ENCODE assay signal across 11 mouse cellular contexts in genomic region chr4:106810039-106810438, GRCm38 (mm10). TPM values are rescaled to one million over a fixed set of nuclear protein-coding genes. Genes with fewer than 3 reads are reported as not detected.
DNase-seq lines count a peak whose midpoint lies in the region; ATAC-seq and TF ChIP-seq lines count a peak whose summit lies in the region.
"Had no signal": no experiment of that assay in that cellular context is flagged by ENCODE, and none has a peak within 500 bp of the region (broad histone marks: within the 10 kb centered on the region; RNA-seq: fewer than 3 reads in every experiment).

No protein-coding gene starts in this region.

- no peak for TF ChIP-seq EP300 in ES-Bruce4 (IDR thresholded peaks at IDR 0.05; ENCODE audit: insufficient read depth, low read depth, low read length)

- H3K9ac ChIP-seq in ES-Bruce4 (ENCODE audit: low read depth, poor library complexity, severe bottlenecking), result no peak overlapping the region
- H3K9ac ChIP-seq in kidney, embryonic 16.5 days (replicated peaks; ENCODE audit: low read length), result no peak overlapping the region
- H3K9ac ChIP-seq: embryonic facial prominence, embryonic 13.5 days; limb, embryonic 15.5 days had no signal

- 92% methylated on average over 6 of the region's 6 CpGs for whole genome bisulfite sequencing in kidney, adult 2 months
- WGBS in kidney, embryonic 16.5 days, result 92% methylated on average over 6 of the region's 6 CpGs

- TF ChIP-seq CTCF in kidney, adult 2 months (conservative IDR thresholded peaks at IDR 0.05; ENCODE audit: insufficient read depth, insufficient read length, low read depth, low read length), result peak; percentile 60
- peak; percentile 80 for TF ChIP-seq CTCF in ES-Bruce4 (IDR thresholded peaks at IDR 0.05; ENCODE audit: low read depth, low read length)

- H3K27me3 ChIP-seq in kidney, adult 2 months (replicated peaks; ENCODE audit: control insufficient read depth, insufficient read depth, low read length), result no peaks in the 10 kb centered on the region
- H3K27me3 ChIP-seq in ES-Bruce4 (ENCODE audit: control insufficient read depth, insufficient read depth, low read length, poor library complexity, severe bottlenecking), result no peaks in the 10 kb centered on the region
- H3K27me3 ChIP-seq in kidney, embryonic 16.5 days (ENCODE audit: insufficient read depth, low read length), result no peaks in the 10 kb centered on the region
- H3K27me3 ChIP-seq: limb, embryonic 15.5 days had no signal

- no peak overlapping the region for H3K4me2 ChIP-seq in kidney, embryonic 16.5 days (replicated peaks; ENCODE audit: low read depth, low read length)
- H3K4me2 ChIP-seq: embryonic facial prominence, embryonic 13.5 days; limb, embryonic 15.5 days had no signal

- DNase-seq in kidney, adult 2 months, result no peak
- no peak for DNase-seq in kidney, postnatal 14 days
- peak; percentile 50 for DNase-seq in 416B (ENCODE audit: low read depth)
- peak; percentile 62 for DNase-seq in induced T-regulatory cell, adult 2 months (ENCODE audit: low read depth)
- no peak for DNase-seq in urinary bladder, postnatal 36 days (ENCODE audit: low spot score in 2 of 2)
- no peak for DNase-seq in frontal cortex, postnatal 14 days (ENCODE audit: low spot score in 2 of 2)
- DNase-seq: cerebellum, adult 11 months had no signal

- no peaks in the 10 kb centered on the region for H3K9me3 ChIP-seq in ES-Bruce4 (replicated peaks; ENCODE audit: control insufficient read depth, insufficient read depth, low read length, poor library complexity, severe bottlenecking)
- H3K9me3 ChIP-seq in kidney, embryonic 16.5 days (ENCODE audit: low read length), result 0 out of 2 replicates have a peak, but pooled peaks cover 4% of the 10 kb centered on the region
- H3K9me3 ChIP-seq: limb, embryonic 15.5 days had no signal

- H3K27ac ChIP-seq in kidney, adult 2 months (ENCODE audit: insufficient read depth, low read depth, low read length), result no peak overlapping the region
- no peak overlapping the region for H3K27ac ChIP-seq in ES-Bruce4 (ENCODE audit: insufficient read depth, low read length)
- H3K27ac ChIP-seq in kidney, embryonic 16.5 days (ENCODE audit: low read length), result no peak overlapping the region
- H3K27ac ChIP-seq: embryonic facial prominence, embryonic 13.5 days; limb, embryonic 15.5 days had no signal

- TF ChIP-seq POLR2A in kidney, adult 2 months (IDR thresholded peaks at IDR 0.05; ENCODE audit: low read depth, low read length), result no peak
- TF ChIP-seq POLR2A in ES-Bruce4 (IDR thresholded peaks at IDR 0.05; ENCODE audit: insufficient read depth, low read length), result no peak

- no peaks in the 10 kb centered on the region for H3K36me3 ChIP-seq in kidney, adult 2 months (ENCODE audit: control insufficient read depth, insufficient read depth, low read length)
- H3K36me3 ChIP-seq in ES-Bruce4 (ENCODE audit: control insufficient read depth, insufficient read depth, low read length, poor library complexity, severe bottlenecking), result no peaks in the 10 kb centered on the region
- no peaks in the 10 kb centered on the region for H3K36me3 ChIP-seq in kidney, embryonic 16.5 days (ENCODE audit: insufficient read depth, low read length)
- H3K36me3 ChIP-seq: embryonic facial prominence, embryonic 13.5 days; limb, embryonic 15.5 days had no signal

- no peak for ATAC-seq in kidney, embryonic 16.5 days (ENCODE audit: low FRiP score, low TSS enrichment)

- no peak overlapping the region for H3K4me3 ChIP-seq in kidney, adult 2 months (ENCODE audit: insufficient read depth, low read depth, low read length)
- no peak overlapping the region for H3K4me3 ChIP-seq in ES-Bruce4 (ENCODE audit: low read depth, low read length)
- no peak overlapping the region for H3K4me3 ChIP-seq in kidney, embryonic 16.5 days (ENCODE audit: low read length)
- H3K4me3 ChIP-seq: embryonic facial prominence, embryonic 13.5 days; limb, embryonic 15.5 days had no signal

- H3K4me1 ChIP-seq in kidney, adult 2 months (ENCODE audit: control insufficient read depth, insufficient read depth, low read length), result no peaks in the 10 kb centered on the region
- H3K4me1 ChIP-seq in ES-Bruce4 (ENCODE audit: control insufficient read depth, insufficient read depth, low read length), result no peaks in the 10 kb centered on the region
- peaks cover under 1% of the 10 kb centered on the region; the same call in 1 of the 2 replicates for H3K4me1 ChIP-seq in kidney, embryonic 16.5 days (ENCODE audit: insufficient read depth, low read length)

RNA-seq across cellular contexts. Expression of gene Acot11, which starts 5.2 kb away (rescaled TPM):
- polyA plus RNA-seq in kidney, adult 2 months (2012; rRNA removed), result 18.2 and 20.2 TPM in 2 replicates
- polyA plus RNA-seq in ES-Bruce4 (2011; ENCODE audit: insufficient read depth, insufficient read length, low read depth, missing spikeins), result 3.8 and 4.7 TPM in 2 replicates
- polyA plus RNA-seq in kidney, embryonic 16.5 days (2015; fragmentation: Nextera tagmentation; extraction: Ambion mirVana), result 2.8 and 2.9 TPM in 2 replicates

Comparison
In these comparisons a context has a peak if more than half of its experiments do, and no peak if none do; other contexts are left out.
1. DNase-seq: peak in 416B (single experiment) and induced T-regulatory cell, adult 2 months (single experiment); none in kidney, adult 2 months (single experiment), kidney, postnatal 14 days (single experiment), urinary bladder, postnatal 36 days (0 of 2) and frontal cortex, postnatal 14 days (0 of 2).